Mouse (Mus musculus) thymus, postnatal 36 days (tissue): ENCODE results near the gene Ap3s2.

Source experiments
- DNase-seq, 2 experiments: peaks; one replicate each; pipeline ENCODE4 v3.0.0; 2022; ENCODE audit warnings: mixed read lengths in 2 of 2

Gene Ap3s2

DNA sequence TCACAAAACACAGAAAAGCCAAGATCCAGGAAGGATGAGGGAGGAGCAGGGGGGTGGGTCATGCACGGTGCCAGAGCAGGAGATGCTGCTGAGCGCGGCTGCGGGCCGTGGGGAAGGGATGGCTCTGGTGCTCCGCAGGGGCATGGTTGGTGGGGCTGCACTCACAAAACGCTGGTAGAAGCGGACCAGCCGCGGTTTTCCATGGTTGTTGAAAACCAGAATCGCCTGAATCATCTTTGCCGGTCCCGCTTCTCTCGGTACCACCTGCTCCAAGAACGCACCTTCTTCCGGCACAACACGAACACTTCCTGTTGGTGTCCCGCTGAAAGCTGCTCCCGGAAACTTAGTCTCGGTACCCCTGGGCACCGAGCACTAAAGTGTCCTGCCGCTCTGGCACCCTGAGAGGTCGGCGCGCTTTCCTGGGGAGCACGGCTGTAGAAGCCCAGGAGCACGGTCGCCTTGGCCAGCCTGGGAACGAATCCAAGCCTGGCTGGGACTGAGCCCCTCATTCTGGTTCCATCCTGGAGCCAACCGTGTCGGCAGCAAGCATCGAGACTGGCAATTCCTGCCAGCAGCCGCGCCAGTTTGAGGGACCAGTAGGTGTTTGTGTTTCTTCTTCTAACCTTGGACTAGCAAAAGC lies at the start of gene Ap3s2:
Gene Ap3s2, minus strand, starts transcription at position 306 of the 640 bp plus-strand sequence.
- DNase-seq: peak; percentile 81 to 84

GRCm38 (mm10) chr7:79968326-79968725 lies 47.9 kb upstream of the Ap3s2 start:
- no peak for DNase-seq

DNA sequence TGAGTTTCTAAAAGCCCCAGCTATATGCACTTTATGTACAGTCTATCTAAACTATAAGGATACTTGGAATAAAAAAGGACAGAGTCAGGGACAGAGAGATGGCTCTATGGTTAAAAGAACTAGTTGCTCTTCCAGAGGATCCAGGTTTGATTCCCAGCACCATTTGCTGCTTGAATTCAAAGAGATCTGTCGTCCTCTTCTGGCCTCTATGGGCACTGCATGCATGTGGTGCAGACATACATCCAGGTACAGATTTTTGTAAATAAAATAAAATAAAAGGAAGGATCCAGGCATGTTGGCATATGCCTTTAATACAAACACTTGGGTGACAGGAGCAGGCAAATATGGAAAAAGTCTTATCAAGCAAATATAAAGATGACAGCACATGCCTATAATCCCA lies 41.2 kb upstream of the Ap3s2 start:
- DNase-seq: no peak

DNA sequence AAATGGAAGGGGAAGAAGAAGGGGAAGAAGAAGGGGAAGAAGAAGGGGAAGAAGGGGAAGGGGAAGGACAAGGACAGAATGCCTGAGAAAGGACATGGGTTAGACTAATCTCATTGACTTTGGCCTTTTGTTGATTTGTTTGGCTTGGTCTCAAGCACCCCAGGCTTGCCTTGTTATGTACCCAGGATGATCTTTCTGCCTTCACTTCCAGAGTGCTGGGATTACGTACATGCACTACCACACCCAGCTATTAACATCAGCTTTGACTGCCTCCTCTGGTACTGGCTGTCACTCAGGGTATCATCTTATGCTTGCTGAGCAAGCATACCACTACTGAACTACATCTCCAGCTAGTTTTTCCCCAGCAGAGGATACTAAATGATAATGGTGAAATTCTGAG lies 35.7 kb upstream of the Ap3s2 start:
- no peak for DNase-seq

DNA sequence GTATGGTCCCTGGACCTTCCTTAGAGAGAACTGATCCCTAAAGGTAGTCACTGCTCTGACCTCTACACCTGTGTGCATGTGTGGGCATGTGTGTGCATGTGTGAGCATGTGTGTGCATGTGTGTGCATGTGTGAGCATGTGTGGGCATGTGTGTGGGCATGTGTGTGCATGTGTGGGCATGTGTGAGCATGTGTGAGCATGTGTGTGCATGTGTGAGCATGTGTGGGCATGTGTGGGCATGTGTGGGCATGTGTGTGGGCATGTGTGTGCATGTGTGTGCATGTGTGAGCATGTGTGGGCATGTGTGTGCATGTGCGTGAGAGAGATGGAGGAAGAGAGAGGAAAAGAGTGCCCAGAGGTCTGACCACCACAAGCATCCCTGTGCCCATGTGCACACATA lies 34.4 kb upstream of the Ap3s2 start:
- no peak for DNase-seq

DNA sequence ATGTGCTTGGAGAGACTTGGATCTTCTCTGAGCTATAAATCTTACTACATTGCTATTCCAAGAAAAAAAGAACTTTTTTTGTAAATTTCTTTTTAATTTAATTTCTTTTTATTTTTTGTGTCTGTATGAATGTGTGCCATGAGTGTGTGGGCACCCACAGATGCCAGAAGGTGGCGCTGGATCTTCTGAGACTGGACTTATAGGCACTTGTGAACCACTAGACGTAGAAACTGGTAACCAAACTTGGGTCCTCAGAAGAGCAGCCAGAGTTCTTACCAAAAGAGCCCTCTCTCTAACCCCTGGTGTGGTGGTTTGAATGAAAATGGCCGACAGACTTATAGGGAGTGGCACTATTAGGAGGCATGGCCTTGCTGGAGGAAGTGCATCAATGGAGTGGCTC lies 30.6 kb upstream of the Ap3s2 start:
- no peak for DNase-seq

DNA sequence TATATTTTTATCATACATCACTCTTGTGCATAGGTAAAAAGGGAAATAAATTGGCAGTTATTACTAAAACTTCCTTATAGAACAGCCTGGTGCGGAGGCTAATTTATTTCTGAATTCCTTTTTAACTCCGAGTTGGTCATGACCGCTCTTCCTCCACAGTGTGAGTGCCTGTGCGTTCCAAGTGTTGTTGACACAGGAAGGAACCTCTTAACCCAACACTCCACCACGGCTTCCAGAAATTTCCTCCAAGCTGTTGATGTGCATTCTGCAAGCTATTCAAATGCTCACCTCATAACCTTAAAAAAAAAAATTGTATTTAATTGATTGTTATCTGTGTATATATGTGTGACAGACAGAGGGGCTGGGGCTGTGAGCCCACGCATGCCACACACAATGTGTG lies 29.8 kb upstream of the Ap3s2 start:
- DNase-seq: no peak

DNA sequence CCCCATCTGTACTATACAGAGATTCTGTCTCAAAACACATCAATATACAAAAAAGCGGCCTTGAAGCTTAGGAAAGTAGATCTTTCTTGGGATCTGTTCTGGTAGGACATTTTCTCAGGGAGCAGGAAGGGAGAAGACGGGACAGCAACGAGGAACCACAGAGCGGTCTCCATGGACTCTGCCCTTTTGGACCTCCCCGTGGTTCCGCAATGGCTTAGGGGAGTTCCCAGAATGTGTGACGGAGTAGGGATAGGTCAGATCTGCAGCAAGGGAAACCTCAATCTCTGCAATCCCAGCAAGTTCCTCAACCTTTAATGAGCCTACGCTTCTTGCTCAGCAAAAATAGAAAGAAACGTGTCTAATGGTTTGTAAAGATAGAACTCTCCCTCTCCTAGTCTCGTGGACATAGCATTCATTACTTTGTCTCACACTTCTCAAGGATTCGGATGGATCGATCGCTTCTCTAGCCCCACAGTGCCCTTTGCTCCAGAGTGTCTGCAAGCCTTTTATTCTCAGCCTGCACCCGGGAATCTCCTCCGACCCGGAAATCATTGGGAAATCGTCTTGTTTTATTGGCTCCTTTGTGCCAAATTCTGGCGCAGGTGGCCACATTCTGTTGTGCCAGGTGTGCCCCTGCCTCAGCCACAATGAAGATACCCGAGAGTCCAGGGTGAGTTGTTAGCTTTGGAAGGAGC lies 15.2 kb upstream of the Ap3s2 start:
- no peak for DNase-seq

DNA sequence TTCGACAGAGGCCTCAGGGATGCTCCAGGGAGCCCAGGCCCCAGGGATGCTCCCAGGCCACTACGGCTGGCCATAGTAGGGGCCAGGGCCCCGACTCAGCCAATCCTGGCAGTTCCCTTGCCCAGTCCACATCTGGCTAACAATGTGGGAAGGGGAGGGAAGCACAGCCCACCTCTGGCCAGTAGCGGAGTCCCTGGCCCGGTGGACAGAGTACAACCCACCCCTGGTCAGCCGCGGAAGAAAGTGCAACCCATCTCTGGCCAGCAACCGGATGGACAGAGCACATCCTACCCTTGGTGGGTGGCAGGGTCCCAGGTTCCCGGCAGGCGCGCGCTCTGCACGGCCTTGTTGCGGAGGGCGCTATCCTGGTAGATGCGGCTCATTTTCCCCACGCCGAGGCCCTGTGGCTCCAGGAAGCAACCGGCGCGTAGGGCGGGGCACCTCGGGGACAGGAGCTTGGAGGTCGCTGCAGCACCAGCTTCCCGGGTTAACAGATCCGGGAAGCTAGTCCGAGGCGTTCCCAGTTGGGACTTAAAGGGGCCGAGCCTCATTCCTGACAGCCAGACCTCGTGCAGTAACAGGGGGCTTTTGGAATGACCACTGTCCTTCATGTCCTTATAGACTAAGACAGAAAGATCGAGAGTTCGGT lies 14.5 kb upstream of the Ap3s2 start, which contains the start of gene Arpin:
Gene Arpin, minus strand, starts transcription at position 498 of the 649 bp plus-strand sequence.
- DNase-seq: peak in 1 of 2 experiments; percentile 9

DNA sequence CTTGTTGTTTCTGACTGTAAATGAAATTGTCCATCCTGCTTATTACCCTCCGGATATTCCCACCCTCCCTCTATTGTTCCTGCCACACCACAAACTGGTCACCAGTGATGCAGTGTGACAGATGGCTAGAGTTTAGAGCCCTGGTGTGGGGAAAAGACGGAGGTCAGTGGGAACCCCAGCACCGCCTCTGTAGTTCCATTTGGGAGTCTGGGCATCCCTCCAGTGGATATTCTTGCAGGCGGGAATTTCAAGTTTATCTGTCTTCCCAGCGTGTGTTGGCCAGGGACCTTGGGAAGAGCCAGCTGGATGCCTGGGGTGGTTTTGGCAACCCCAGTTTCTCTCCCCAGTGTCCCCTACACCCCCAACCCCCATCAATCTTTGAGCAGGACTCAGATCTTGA lies 14.0 kb upstream of the Ap3s2 start:
- DNase-seq: no peak

DNA sequence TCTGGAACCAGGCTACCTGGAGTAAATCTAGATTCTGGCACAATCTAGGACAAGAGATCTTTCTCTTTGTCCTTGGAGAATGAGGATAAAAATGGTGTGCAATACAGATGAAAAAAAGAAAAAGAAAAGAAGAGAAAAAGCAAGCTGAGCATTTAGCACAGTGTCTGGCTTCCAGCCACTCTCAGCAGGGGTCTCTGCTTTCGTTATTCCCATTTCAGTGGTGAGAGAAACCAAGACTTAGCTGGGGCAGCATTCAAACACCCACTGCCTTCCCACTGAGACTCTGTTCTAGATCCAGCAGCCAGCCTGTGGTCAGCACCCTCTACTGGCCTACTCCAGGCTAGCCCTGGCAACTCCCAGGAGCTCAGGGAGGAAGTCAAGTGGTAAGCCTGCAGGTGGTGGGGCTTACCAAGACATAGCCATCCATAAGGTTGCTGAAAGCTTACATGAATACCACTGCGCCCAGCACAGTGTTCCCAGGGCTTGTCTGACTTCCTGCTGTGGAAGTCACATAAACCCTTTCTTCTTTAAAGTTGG lies 8.1 kb upstream of the Ap3s2 start:
- DNase-seq: no peak

DNA sequence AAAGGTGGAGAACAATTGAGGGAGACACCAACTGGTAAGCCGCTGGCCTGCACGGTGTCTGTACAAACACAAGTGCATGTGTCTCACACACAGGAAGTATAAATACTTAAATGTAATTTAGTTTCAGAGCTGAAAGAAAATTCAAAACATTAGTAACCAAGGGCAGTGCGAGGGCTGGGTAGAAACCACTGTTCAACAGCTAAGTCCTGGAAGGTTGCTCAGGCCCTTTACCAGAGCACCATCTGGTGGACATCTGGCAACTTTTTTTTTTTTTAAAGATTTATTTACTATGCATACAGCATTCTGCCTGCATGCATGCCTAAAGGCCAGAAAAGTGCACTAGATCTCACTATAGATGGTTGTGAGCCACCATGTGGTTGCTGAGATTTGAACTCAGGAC lies 5.9 kb downstream of the Ap3s2 start:
- no peak for DNase-seq

DNA sequence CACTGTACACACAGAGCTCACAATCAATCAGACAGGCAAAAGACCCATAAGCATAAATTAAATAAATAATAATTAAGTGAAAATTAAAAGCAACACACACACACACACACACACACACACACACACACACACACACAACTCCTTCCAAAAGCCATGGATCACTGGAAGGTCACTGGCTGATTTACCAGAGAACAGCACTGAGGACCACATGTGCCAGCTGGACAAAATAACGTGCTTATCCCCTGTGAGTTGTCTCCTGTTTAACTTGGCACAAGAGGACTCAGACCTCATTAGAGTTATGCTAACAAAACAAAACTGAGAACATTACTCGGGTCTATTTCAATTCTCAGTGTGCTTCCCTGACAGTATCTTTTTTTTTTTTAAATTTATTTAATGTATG lies 13.1 kb downstream of the Ap3s2 start:
- no peak for DNase-seq

DNA sequence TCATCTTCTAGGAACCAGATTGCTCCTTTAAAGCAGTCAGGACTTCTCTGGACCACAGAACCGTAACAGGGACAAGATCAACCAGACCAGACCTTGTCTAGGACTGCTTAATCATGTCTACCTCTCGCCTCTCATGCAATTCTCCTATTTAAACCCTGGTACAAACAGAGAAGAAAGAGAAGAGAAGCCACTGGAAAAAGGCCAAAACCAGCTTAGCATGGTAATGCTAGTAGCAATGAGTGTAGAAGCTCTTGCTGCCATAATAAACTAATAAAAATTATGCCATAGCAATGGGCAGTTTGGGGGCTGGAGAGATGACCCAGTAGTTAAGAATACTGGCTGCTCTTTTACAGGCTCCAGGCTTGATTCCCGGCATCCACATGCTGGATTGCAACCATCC lies 13.5 kb downstream of the Ap3s2 start:
- no peak for DNase-seq

DNA sequence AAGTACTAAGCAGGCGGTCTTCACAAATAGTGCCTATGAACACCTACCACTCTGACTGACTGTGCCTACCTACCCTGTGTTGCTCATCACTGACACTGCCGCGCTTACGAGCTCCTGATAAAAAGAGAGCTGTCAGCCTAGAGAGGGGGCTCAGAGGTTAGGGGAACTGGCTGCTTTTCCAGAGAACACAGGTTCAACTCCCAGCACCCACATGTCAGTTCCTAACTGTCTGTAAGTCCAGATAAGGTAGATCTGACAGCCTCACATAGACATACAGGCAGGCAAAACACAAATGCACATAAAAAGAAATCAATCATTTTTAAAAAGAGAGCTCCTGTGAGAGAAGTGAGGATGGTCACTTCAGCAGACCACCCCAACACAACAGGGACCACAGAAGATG lies 15.3 kb downstream of the Ap3s2 start:
- no peak for DNase-seq

GRCm38 (mm10) chr7:79903160-79903792 lies 17.2 kb downstream of the Ap3s2 start:
- no peak for DNase-seq

GRCm38 (mm10) chr7:79900753-79901152 lies 19.7 kb downstream of the Ap3s2 start:
- no peak for DNase-seq

DNA sequence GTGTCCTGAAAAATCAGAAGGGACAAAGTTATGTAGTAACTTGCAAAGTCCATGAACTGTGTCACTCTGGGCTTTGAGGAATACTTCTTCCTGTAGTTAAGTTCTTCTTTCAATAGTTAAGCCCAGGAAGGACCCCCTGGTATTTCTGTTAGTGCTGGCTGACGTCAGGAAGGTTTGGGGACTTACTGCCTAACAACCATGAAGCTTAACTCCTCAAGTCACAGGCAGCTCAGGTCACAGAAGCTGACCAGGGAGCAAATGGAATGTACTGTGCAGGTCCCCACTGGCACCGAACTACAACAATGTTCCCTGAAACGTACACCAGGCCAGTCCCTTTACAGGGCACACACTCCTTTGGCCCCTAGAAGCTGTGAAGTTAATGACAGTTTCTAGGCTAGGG lies 25.2 kb downstream of the Ap3s2 start:
- DNase-seq: no peak

DNA sequence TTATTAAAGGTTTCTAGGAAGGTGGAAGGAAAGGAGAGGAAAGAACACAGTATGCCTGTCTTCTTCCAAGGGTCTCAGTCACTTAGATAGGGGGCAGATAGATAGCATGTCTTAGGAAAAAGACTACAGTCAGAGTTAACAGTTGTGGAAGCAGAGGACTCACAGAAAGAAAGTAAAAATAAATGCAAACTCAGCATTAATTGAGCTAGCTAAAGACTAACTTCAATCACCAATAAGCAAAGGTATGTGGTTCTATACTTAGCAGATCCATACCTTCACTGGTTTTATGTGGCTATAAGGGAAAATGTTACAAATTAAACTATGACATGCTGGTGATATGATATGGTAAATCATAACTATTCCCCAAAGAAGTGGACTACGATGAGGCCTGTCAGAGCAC lies 25.7 kb downstream of the Ap3s2 start:
- no peak for DNase-seq

DNA sequence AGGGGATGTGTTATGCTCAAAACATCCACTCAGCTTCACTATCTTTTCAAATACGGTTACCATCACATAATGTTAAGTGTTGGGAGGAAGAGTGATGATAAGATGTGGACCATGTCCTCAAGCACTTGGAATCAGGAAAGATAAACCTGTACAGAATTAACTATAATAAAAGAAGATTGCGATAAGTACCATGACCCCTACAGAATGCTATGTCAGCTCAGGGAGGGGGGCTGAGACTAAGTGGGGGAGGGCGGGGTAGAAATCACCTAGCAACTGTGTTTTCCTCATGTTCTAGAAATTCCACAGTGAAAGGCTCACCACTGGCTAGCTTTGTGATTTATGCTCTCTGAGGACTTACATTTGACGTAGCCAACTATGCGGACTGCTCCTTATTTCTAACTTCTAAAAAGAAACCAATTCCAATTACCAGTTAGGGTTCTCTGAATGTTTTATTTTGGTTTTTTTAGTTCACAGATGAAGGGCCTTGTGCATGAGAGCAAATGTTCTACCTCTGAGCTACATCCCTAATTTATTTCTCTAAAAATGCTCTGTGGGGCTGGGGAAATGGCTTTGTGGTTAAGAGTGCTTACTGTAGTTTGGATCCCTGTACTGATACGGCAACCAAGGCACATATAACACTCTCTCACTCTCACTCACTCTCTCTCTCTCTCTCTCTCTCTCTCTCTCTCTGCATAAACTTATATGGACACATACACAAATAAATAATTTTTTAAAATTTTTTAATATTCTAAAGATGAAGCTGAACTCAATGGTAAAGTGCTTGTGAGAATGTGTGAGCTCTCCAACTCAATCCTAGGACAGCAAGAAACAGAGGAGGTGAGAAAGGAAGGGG lies 27.6 kb downstream of the Ap3s2 start:
- no peak for DNase-seq

DNA sequence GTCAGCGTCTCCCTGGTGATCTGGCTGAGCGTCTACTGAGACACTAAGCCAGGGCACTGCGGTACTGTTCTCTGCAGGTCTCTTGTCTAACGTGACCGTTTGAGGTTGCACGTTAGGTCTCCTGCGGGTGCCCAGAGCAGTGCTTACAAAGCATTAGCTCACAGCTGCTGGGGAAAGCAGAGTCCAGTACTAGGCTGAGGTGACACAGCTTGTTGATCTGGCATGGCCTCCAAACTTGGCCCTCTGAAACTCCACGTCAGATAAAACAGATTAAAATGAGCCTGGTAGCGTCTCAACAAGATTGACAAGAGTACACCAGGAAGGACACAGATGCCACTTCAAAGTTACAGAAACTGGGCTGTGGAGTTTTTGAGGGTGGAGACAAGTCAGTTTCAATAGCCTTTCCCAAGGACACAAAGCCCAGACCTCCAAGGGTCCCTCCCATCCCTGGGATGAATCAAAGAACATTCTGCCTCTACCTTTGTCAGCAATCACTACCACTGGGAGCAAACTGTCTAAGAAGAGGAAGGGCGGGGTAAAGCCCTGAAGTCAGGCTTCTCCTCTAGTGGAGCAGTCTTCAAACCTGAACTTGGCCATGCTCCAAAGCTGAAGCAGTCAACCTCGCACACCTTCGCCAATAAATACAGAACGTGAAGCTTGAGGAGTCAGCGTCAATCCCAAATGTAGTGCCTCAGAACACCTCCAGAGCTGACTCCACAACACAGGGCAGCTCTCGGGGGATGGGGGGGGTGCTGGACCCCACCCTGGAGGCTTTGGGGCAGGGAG lies 29.8 kb downstream of the Ap3s2 start:
- DNase-seq: no peak

DNA sequence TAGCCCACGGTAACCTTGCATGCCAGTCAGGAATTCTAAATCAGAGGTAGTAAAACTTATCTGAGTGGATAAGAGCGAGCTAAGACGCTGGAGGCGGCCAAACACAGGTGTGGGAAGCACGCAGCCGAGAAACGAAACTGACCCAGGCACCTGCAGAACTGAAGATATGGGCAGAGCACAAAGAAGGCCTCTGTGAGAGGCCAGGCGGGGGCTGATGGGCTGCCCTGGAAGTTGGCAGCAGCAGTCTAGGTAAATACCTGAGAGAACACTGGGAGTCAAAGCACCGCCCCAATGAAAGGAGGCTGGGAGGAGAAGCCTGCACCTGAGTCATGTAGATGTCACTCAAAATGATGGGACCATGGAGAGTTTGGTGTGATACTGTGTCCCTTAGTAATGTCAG lies 31.8 kb downstream of the Ap3s2 start:
- DNase-seq: no peak
